Comparison of ENCODE assay signal across 8 mouse cellular contexts in genomic region chr3:137981382-137981750, GRCm38 (mm10). TPM values are rescaled to one million over a fixed set of nuclear protein-coding genes. Genes with fewer than 3 reads are reported as not detected.
A peak's percentile ranks its signal among the peaks of the same experiment; 100 is the strongest.
DNase-seq lines count a peak whose midpoint lies in the region; ATAC-seq and TF ChIP-seq lines count a peak whose summit lies in the region.

Gene Dapp1, minus strand, starts transcription at chr3:137981545.

- no peak for TF ChIP-seq POLR2A in olfactory bulb, adult 2 months (IDR thresholded peaks at IDR 0.05; ENCODE audit: insufficient read depth, low read depth, low read length)

- H3K36me3 ChIP-seq in forebrain, embryonic 14.5 days (ENCODE audit: control insufficient read depth, insufficient read depth, low read length), result no peaks in the 10 kb centered on the region
- H3K36me3 ChIP-seq in lung, postnatal 0 days (ENCODE audit: insufficient read depth, low read length), result no peaks in the 10 kb centered on the region

- H3K4me3 ChIP-seq in forebrain, embryonic 14.5 days (ENCODE audit: low read depth, low read length), result peak within 1 kb of the TSS; percentile 17
- H3K4me3 ChIP-seq in layer of hippocampus, adult 2 months, result peak within 1 kb of the TSS; percentile 53
- peak within 1 kb of the TSS; percentile 56 for H3K4me3 ChIP-seq in lung, postnatal 0 days (ENCODE audit: low read depth, low read length)
- peak within 1 kb of the TSS; percentile 32 for H3K4me3 ChIP-seq in olfactory bulb, adult 2 months (ENCODE audit: insufficient read depth, low read depth, low read length)

- H3K4me1 ChIP-seq in forebrain, embryonic 14.5 days (ENCODE audit: control insufficient read depth, insufficient read depth, low read length), result peaks cover 7% of the 10 kb centered on the region; the same call in 1 of the 2 replicates
- H3K4me1 ChIP-seq in lung, postnatal 0 days (ENCODE audit: insufficient read depth, low read depth, low read length), result peaks cover 4% of the 10 kb centered on the region; the same call in 1 of the 2 replicates
- H3K4me1 ChIP-seq in olfactory bulb, adult 2 months (ENCODE audit: control insufficient read depth, insufficient read depth, low read length), result peaks cover 8% of the 10 kb centered on the region

- peak within 1 kb of the TSS; percentile 46 for H3K4me2 ChIP-seq in forebrain, embryonic 14.5 days (ENCODE audit: low read length)
- H3K4me2 ChIP-seq in lung, postnatal 0 days (replicated peaks; ENCODE audit: low read depth, low read length), result peak within 1 kb of the TSS; percentile 83

- no peak within 1 kb of the TSS for H3K27ac ChIP-seq in forebrain, embryonic 14.5 days (ENCODE audit: low read depth, low read length)
- H3K27ac ChIP-seq in layer of hippocampus, adult 2 months, result peak within 1 kb of the TSS; percentile 58
- H3K27ac ChIP-seq in lung, postnatal 0 days (ENCODE audit: low read length), result peak within 1 kb of the TSS; percentile 86
- no peak within 1 kb of the TSS for H3K27ac ChIP-seq in olfactory bulb, adult 2 months (ENCODE audit: insufficient read depth, low read depth, low read length)

- TF ChIP-seq CTCF in layer of hippocampus, adult 2 months (conservative IDR thresholded peaks at IDR 0.05), result no peak
- TF ChIP-seq CTCF in lung, postnatal 0 days (IDR thresholded peaks at IDR 0.05), result peak; percentile 0; the same call in 1 of the 2 replicates
- TF ChIP-seq CTCF in olfactory bulb, adult 2 months (IDR thresholded peaks at IDR 0.05; ENCODE audit: insufficient read depth, low read depth, low read length), result no peak

- 0 out of 2 replicates have a peak within 1 kb of the TSS, but pooled peaks have one; percentile 49 for H3K9ac ChIP-seq in forebrain, embryonic 14.5 days (ENCODE audit: low read length)
- H3K9ac ChIP-seq in lung, postnatal 0 days (replicated peaks; ENCODE audit: low read depth), result peak within 1 kb of the TSS; percentile 60

- H3K9me3 ChIP-seq in forebrain, embryonic 14.5 days (replicated peaks; ENCODE audit: control insufficient read depth, low read length), result no peaks in the 10 kb centered on the region
- H3K9me3 ChIP-seq in lung, postnatal 0 days (ENCODE audit: low read length), result no peaks in the 10 kb centered on the region

- TF ChIP-seq EP300 in lung, postnatal 0 days (IDR thresholded peaks at IDR 0.05), result no peak

- intact Hi-C loops in heart, postnatal 36 days (cut with DNase I), result no loop called here

- peak; percentile 45 for ATAC-seq in forebrain, embryonic 14.5 days
- ATAC-seq in lung, postnatal 0 days, result peak; percentile 92

- WGBS in forebrain, embryonic 14.5 days, result 17% methylated on average over 10 of the region's 10 CpGs
- WGBS in lung, postnatal 0 days, result 7% methylated on average over 10 of the region's 10 CpGs
- WGBS in olfactory bulb, adult 2 months, result 17% methylated on average over 10 of the region's 10 CpGs

- DNase-seq in B cell, adult 2 months, result peak; percentile 88 to 90
- peak; percentile 62 for DNase-seq in adrenal gland, postnatal 25 days
- DNase-seq in forebrain, embryonic 14.5 days (ENCODE audit: low spot score), result peak; percentile 46
- peak; percentile 67 to 70 for DNase-seq in heart, postnatal 36 days
- DNase-seq in layer of hippocampus, adult 2 months (ENCODE audit: low spot score in 2 of 2), result peak in 1 of 2 experiments; percentile 13
- peak; percentile 87 for DNase-seq in lung, postnatal 0 days (ENCODE audit: low spot score)
- peak; percentile 83 to 85 for DNase-seq in thymus, postnatal 10 days (ENCODE audit: low spot score in 2 of 2)

- H3K27me3 ChIP-seq in forebrain, embryonic 14.5 days (replicated peaks; ENCODE audit: control insufficient read depth, insufficient read depth, low read length), result no peaks in the 10 kb centered on the region
- H3K27me3 ChIP-seq in lung, postnatal 0 days (replicated peaks; ENCODE audit: insufficient read depth, low read length), result no peaks in the 10 kb centered on the region

RNA-seq across cellular contexts. Expression of gene Dapp1, which starts in this region (rescaled TPM):
- 3.3 and 6.3 TPM in 2 replicates for total RNA-seq in adrenal gland, postnatal 25 days (2021)
- polyA plus RNA-seq in forebrain, embryonic 14.5 days (2014; fragmentation: Nextera tagmentation; extraction: Ambion mirVana), result 2.4 and 4.4 TPM in 2 replicates
- total RNA-seq in heart, postnatal 36 days (2021), result 1 to 10 TPM; 4.5 to 5.1 TPM
- total RNA-seq in layer of hippocampus, adult 2 months (2021), result 1 to 10 TPM; 4.2 to 5.6 TPM
- polyA plus RNA-seq in lung, postnatal 0 days (2015; fragmentation: Nextera tagmentation; extraction: Ambion mirVana), result 7.9 and 8.9 TPM in 2 replicates
- not detected in 2 replicates for polyA plus RNA-seq in olfactory bulb, adult 2 months (2012; ENCODE audit: insufficient read depth, insufficient read length, low replicate concordance, missing spikeins)

Comparison
In these comparisons a context has a peak if more than half of its experiments do, and no peak if none do; other contexts are left out.
1. H3K27ac ChIP-seq: peak in layer of hippocampus, adult 2 months (single experiment) and lung, postnatal 0 days (single experiment); none in forebrain, embryonic 14.5 days (single experiment) and olfactory bulb, adult 2 months (single experiment).
2. Peak in every context shown above with its lines, with median percentiles within 50 percentile points of each other: H3K4me3 ChIP-seq.